Mouse (Mus musculus) neural tube, embryonic 11.5 days (tissue): ENCODE results near the gene Dapl1. TPM values are rescaled to one million over a fixed set of nuclear protein-coding genes. Genes with fewer than 3 reads are reported as not detected.
A peak's percentile ranks its signal among the peaks of the same experiment; 100 is the strongest.

Source experiments
- ATAC-seq: fragments of 200-750 bp; cut with Nextera tagmentation; 2 replicates; pipeline ENCODE4 v1.8.0; 2017; ENCODE audit warnings: moderate number of reproducible peaks, mild to moderate bottlenecking, moderate TSS enrichment, moderate library complexity; ENCODE audit not compliant: insufficient read depth, low FRiP score, low TSS enrichment
- DNase-seq: peaks from one replicate; pipeline ENCODE4 v3.0.0-alpha.2; 2015; ENCODE audit warnings: low spot score
- H3K27ac ChIP-seq: fragments of 300-500 bp; sonication (generic); 2 replicates; pipeline ENCODE4 v1.5.1; 2014; ENCODE audit warnings: low read depth, mild to moderate bottlenecking, low read length
- H3K27me3 ChIP-seq: fragments of 300-500 bp; sonication (generic); 2 replicates; pipeline ENCODE4 v1.6.1; 2014; ENCODE audit warnings: mild to moderate bottlenecking, low read length, mixed read lengths; ENCODE audit not compliant: control insufficient read depth, insufficient read depth
- H3K36me3 ChIP-seq: fragments of 300-500 bp; sonication (generic); 2 replicates; pipeline ENCODE4 v1.6.1; 2014; ENCODE audit warnings: mild to moderate bottlenecking, low read length, moderate library complexity, mixed read lengths; ENCODE audit not compliant: control insufficient read depth, insufficient read depth
- H3K4me1 ChIP-seq: fragments of 300-500 bp; sonication (generic); 2 replicates; pipeline ENCODE4 v1.6.1; 2014; ENCODE audit warnings: low read length, mixed read lengths; ENCODE audit not compliant: control insufficient read depth, insufficient read depth
- H3K4me2 ChIP-seq: fragments of 300-500 bp; sonication (generic); 2 replicates; pipeline ENCODE4 v1.6.1; 2014; ENCODE audit warnings: low read depth, mild to moderate bottlenecking, moderate library complexity
- H3K4me3 ChIP-seq: fragments of 300-500 bp; sonication (generic); 2 replicates; pipeline ENCODE4 v1.5.1; 2014; ENCODE audit warnings: low read depth, low read length
- H3K9ac ChIP-seq: fragments of 300-500 bp; sonication (generic); 2 replicates; pipeline ENCODE4 v1.6.1; 2014; ENCODE audit warnings: mild to moderate bottlenecking, low read length
- H3K9me3 ChIP-seq: fragments of 300-500 bp; sonication (generic); 2 replicates; pipeline ENCODE4 v1.6.1; 2016; ENCODE audit warnings: low read length; ENCODE audit not compliant: control insufficient read depth
- WGBS: fragments of 180-500 bp; shearing (Covaris S2); extraction: QIAGEN DNeasy Blood & Tissue Kit; methylation state at CpG from one replicate; pipeline ENCODE4 v1.1.7; 2014; 5-methylcytosine and 5-hydroxymethylcytosine counted together
- polyA plus RNA-seq: library from polyadenylated mRNA; unstranded; fragments of >200 nt; fragmentation: Nextera tagmentation; extraction: Ambion mirVana; gene quantifications from 2 replicates; pipeline ENCODE4 v1.2.1, GENCODE M21; 2014

Gene Dapl1
- polyA plus RNA-seq, 1 experiment from 2014 or later, result not detected

GRCm38 (mm10) chr2:59536958-59537357 lies 52.5 kb downstream of the Dapl1 start:
- ATAC-seq, result no peak
- H3K4me1 ChIP-seq, result 0 out of 2 replicates have a peak, but pooled peaks cover 2% of the 10 kb centered on the region
- H3K4me3 ChIP-seq, result no peak overlapping the region
- H3K4me2 ChIP-seq, result no peak overlapping the region
- 89% methylated on average over 2 of the region's 2 CpGs for WGBS
- no peaks in the 10 kb centered on the region for H3K36me3 ChIP-seq
- H3K27me3 ChIP-seq, result no peaks in the 10 kb centered on the region
- no peak overlapping the region for H3K27ac ChIP-seq
- H3K9ac ChIP-seq, result no peak overlapping the region
- no peak for DNase-seq
- H3K9me3 ChIP-seq, result no peaks in the 10 kb centered on the region

GRCm38 (mm10) chr2:59538031-59538430 lies 53.6 kb downstream of the Dapl1 start:
- DNase-seq, result no peak
- 65% methylated on average over 7 of the region's 7 CpGs for WGBS

DNA sequence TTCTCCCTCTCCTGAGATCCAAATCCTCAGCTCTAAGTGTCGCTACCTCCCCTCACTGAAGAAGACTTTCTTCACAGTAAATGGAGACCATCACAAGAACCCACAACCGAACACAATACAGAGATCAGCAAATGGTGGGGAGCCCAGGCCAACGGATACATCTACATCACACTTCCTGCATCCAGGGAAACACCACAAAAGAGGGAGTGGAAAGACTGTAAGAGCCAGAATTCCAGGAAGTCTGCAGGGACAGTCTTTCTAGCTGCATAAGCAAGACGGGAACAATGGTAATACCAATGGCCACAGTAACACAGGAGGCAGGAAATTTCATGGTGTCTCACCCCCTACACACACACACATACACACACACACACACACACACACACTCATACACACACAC lies 55.3 kb downstream of the Dapl1 start:
- Histone ChIP-seq H3K27me3 (no peaks in the 10 kb centered on the region), H3K4me1 (peaks cover 16% of the 10 kb centered on the region), H3K9me3 (no peaks in the 10 kb centered on the region), H3K9ac (no peak overlapping the region), H3K4me2 (no peak overlapping the region), H3K27ac (no peak overlapping the region), H3K4me3 (no peak overlapping the region), H3K36me3 (no peaks in the 10 kb centered on the region)
- DNase-seq, result no peak
- ATAC-seq, result no peak
- 68% methylated on average over 4 of the region's 4 CpGs for WGBS

More at GRCm38 (mm10) chr2:59538031-59538430, 53.6 kb downstream of the Dapl1 start:
- no peak overlapping the region for H3K4me3 ChIP-seq
- no peak overlapping the region for H3K4me2 ChIP-seq
- no peaks in the 10 kb centered on the region for H3K27me3 ChIP-seq
- H3K9me3 ChIP-seq, result no peaks in the 10 kb centered on the region
- no peak overlapping the region for H3K27ac ChIP-seq
- no peak for ATAC-seq
- H3K9ac ChIP-seq, result no peak overlapping the region
- no peaks in the 10 kb centered on the region for H3K36me3 ChIP-seq
- 0 out of 2 replicates have a peak, but pooled peaks cover 2% of the 10 kb centered on the region for H3K4me1 ChIP-seq

GRCm38 (mm10) chr2:59541121-59541887 lies 56.9 kb downstream of the Dapl1 start:
- Histone ChIP-seq H3K9ac (no peak overlapping the region), H3K9me3 (no peaks in the 10 kb centered on the region), H3K27me3 (no peaks in the 10 kb centered on the region), H3K27ac (no peak overlapping the region), H3K4me3 (no peak overlapping the region), H3K4me2 (no peak overlapping the region), H3K4me1 (peaks cover 16% of the 10 kb centered on the region), H3K36me3 (no peaks in the 10 kb centered on the region)
- ATAC-seq (no peak), DNase-seq (peak; percentile 82)
- WGBS, result 26% methylated on average over 11 of the region's 11 CpGs

DNA sequence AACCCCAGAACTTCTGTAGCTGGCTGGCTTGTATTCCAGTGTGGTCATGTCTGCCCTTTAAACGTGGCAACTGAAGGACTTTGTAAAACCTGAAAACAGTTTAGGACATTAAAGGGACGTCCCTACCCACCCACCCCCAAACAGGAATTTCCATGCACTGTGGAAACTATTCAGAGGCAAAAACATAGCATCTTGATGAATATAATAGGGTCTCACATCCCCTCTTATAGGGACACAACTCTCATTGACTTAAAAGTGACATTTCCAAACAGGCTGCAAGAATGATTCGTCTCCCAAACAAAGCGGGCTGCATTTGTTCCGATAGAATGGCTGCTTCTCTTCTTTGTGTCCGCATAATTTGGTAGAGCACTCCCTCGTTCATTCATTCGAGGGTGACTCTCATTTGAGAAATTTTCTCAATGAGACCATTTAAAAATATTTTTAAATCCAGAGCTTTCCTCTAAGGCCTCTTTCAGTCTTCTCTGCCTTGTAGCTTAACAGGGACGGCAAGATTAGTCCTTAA lies 59.2 kb downstream of the Dapl1 start:
- WGBS, result 33% methylated on average over 9 of the region's 9 CpGs
- Histone ChIP-seq H3K4me3 (no peak overlapping the region), H3K4me2 (no peak overlapping the region), H3K36me3 (no peaks in the 10 kb centered on the region), H3K9ac (no peak overlapping the region), H3K4me1 (peaks cover 16% of the 10 kb centered on the region), H3K27ac (no peak overlapping the region), H3K27me3 (no peaks in the 10 kb centered on the region), H3K9me3 (no peaks in the 10 kb centered on the region)
- DNase-seq (peak; percentile 49), ATAC-seq (peak; percentile 57)

GRCm38 (mm10) chr2:59544237-59544909 lies 59.9 kb downstream of the Dapl1 start:
- Histone ChIP-seq H3K9me3 (no peaks in the 10 kb centered on the region), H3K4me1 (peaks cover 16% of the 10 kb centered on the region), H3K27me3 (no peaks in the 10 kb centered on the region), H3K36me3 (no peaks in the 10 kb centered on the region), H3K4me2 (no peak overlapping the region), H3K4me3 (no peak overlapping the region), H3K27ac (no peak overlapping the region), H3K9ac (no peak overlapping the region)
- ATAC-seq (no peak; the same call in 1 of the 2 replicates), DNase-seq (peak; percentile 51)
- 12% methylated on average over 13 of the region's 13 CpGs for WGBS

DNA sequence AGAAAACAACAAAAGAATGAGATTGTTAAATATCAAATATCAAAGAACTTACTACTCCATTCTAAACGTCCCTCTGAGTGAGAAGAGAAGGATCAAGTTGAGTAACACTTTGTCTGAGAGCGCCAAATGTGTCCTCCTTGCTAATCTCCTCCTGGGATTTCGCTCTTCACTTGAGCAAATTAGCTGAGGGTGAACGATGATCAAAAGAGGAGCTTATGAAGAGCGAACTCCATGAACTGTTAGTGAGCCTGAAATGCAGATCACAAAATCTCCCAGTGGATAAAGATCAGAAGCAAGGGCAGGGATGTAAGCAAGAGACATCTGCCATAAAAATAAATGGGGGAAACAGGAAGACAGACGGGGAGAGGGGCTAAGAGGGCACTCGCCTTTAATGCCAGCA lies 60.5 kb downstream of the Dapl1 start:
- H3K36me3 ChIP-seq, result no peaks in the 10 kb centered on the region
- no peaks in the 10 kb centered on the region for H3K27me3 ChIP-seq
- no peak overlapping the region for H3K9ac ChIP-seq
- no peak overlapping the region for H3K4me3 ChIP-seq
- no peaks in the 10 kb centered on the region for H3K9me3 ChIP-seq
- ATAC-seq (no peak), DNase-seq (no peak)
- no peak overlapping the region for H3K4me2 ChIP-seq
- H3K4me1 ChIP-seq, result peaks cover 16% of the 10 kb centered on the region
- WGBS, result 31% methylated on average over 7 of the region's 7 CpGs
- no peak overlapping the region; the same call in 1 of the 2 replicates for H3K27ac ChIP-seq

DNA sequence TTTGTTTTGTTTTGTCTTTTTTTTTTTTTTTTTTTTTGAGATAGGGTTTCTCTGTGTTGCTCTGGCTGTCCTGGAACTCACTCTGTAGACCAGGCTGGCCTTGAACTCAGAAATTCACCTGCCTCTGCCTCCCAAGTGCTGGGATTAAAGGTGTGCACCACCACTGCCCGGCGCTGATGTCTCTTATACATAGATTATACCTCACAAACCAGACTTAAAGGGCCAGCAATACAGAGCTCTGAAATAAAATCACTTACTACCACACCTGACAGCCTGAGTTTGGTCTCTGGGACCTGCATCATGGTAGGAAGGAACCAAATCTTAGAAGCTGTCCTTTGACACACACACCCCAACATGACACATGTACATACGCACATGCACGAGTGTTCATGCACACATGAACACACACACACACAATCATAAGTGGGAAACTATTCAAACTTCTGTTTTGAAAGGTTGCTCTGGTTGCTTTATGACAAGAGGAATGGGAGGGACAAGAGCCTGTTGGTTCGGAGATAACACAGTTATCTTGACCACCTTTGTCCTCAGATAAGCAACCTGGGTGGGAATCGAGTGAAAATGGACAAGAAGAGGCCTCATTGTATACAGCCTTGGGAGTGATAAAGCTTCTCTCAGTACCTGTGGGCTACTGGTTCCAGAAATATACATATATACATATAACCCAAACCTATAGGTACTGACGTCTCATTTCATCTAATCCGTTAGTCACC lies 63.1 kb downstream of the Dapl1 start:
- no peaks in the 10 kb centered on the region for H3K27me3 ChIP-seq
- H3K4me3 ChIP-seq, result no peak overlapping the region
- H3K36me3 ChIP-seq, result no peaks in the 10 kb centered on the region
- no peak overlapping the region for H3K27ac ChIP-seq
- H3K4me2 ChIP-seq, result no peak overlapping the region
- peaks cover 13% of the 10 kb centered on the region for H3K4me1 ChIP-seq
- DNase-seq (no peak), ATAC-seq (no peak)
- H3K9me3 ChIP-seq, result no peaks in the 10 kb centered on the region
- no peak overlapping the region for H3K9ac ChIP-seq
- 94% methylated on average over 8 of the region's 8 CpGs for WGBS
